Mouse (Mus musculus) CH12.LX (cell line): Measurements from ENCODE around the gene Nrg3. TPM values are rescaled to one million over a fixed set of nuclear protein-coding genes. Genes with fewer than 3 reads are reported as not detected.

Source experiments
- DNase-seq: peaks from one replicate; pipeline ENCODE4 v3.0.0-alpha.2; 2013; ENCODE audit errors: extremely low read depth
- H3K27ac ChIP-seq: 2 replicates; pipeline ENCODE4 v1.5.1; 2012; ENCODE audit warnings: low read depth, mild to moderate bottlenecking, control low read depth, moderate library complexity; ENCODE audit not compliant: insufficient read depth
- H3K27me3 ChIP-seq: replicated peaks from 2 replicates; pipeline ENCODE3; 2012; ENCODE audit warnings: inconsistent platforms
- H3K36me3 ChIP-seq, 2 experiments: replicated peaks in 1 of 2; 2 replicates each; pipeline versions ENCODE3 to v1.6.1; 2012; ENCODE audit warnings: inconsistent platforms in 1 of 2, low read length in 1 of 2, mild to moderate bottlenecking in 1 of 2, mixed read lengths in 1 of 2, moderate library complexity in 1 of 2; ENCODE audit not compliant: control insufficient read depth in 1 of 2, insufficient read depth in 1 of 2
- H3K4me1 ChIP-seq, 2 experiments: 2 replicates each; pipeline ENCODE4 v1.6.1; 2012; ENCODE audit warnings: inconsistent platforms in 1 of 2, moderate library complexity in 1 of 2; ENCODE audit not compliant: insufficient read depth in 2 of 2, control insufficient read depth in 1 of 2
- H3K4me2 ChIP-seq: 2 replicates; pipeline ENCODE4 v1.6.1; 2012; ENCODE audit warnings: low read depth, mild to moderate bottlenecking, control low read depth; ENCODE audit not compliant: poor library complexity, insufficient read depth, severe bottlenecking
- H3K4me3 ChIP-seq, 3 experiments: fragments of 150-350 bp in 1 of 3; sonication (generic) in 1 of 3; replicated peaks in 1 of 3; 2 replicates each; pipeline versions ENCODE3 to v1.5.1; 2011 to 2012; ENCODE audit warnings: low read depth in 2 of 3, low read length in 2 of 3, mild to moderate bottlenecking in 2 of 3, moderate library complexity in 2 of 3, control low read depth in 1 of 3, improper control_type of control experiment in 1 of 3, inconsistent platforms in 1 of 3, mixed read lengths in 1 of 3; ENCODE audit not compliant: poor library complexity in 1 of 3
- H3K79me2 ChIP-seq: replicated peaks from 2 replicates; pipeline ENCODE4 v1.6.1; 2012; ENCODE audit warnings: mild to moderate bottlenecking, moderate library complexity; ENCODE audit not compliant: control insufficient read depth, poor library complexity, insufficient read depth, severe bottlenecking; ENCODE audit errors: extremely low read depth
- H3K9ac ChIP-seq: 2 replicates; pipeline ENCODE4 v1.6.1; 2012; ENCODE audit warnings: low read depth, mild to moderate bottlenecking, control low read depth, moderate library complexity; ENCODE audit not compliant: insufficient read depth
- H3K9me3 ChIP-seq: replicated peaks from 2 replicates; pipeline ENCODE3; 2012; ENCODE audit warnings: low read length, inconsistent platforms, mixed read lengths
- CHD1 ChIP-seq: IDR thresholded peaks from 2 replicates; pipeline ENCODE4 v1.6.1; 2012; ENCODE audit warnings: low read depth, low read length, improper control_type of control experiment, inconsistent platforms
- ELF1 ChIP-seq: IDR thresholded peaks from 2 replicates; pipeline ENCODE4 v1.6.1; 2014; ENCODE audit warnings: low read depth, mild to moderate bottlenecking, inconsistent platforms, low read length, improper control_type of control experiment
- JUN ChIP-seq: IDR thresholded peaks from 2 replicates; pipeline ENCODE4 v1.6.1; 2011; ENCODE audit warnings: low read depth, mild to moderate bottlenecking, low read length, improper control_type of control experiment, moderate library complexity; ENCODE audit not compliant: insufficient read depth
- KAT2A ChIP-seq: IDR thresholded peaks from 2 replicates; pipeline ENCODE4 v1.6.1; 2012; ENCODE audit warnings: low read length, improper control_type of control experiment, inconsistent platforms; ENCODE audit not compliant: insufficient replicate concordance
- MAFK ChIP-seq: IDR thresholded peaks from 2 replicates; pipeline ENCODE4 v1.6.1; 2011; ENCODE audit warnings: low read length, improper control_type of control experiment; ENCODE audit not compliant: insufficient replicate concordance
- MAX ChIP-seq: IDR thresholded peaks from 2 replicates; pipeline ENCODE4 v1.6.1; 2011; ENCODE audit warnings: low read length, improper control_type of control experiment
- MEF2A ChIP-seq: IDR thresholded peaks from 2 replicates; pipeline ENCODE4 v1.6.1; 2014; ENCODE audit warnings: low read depth, mild to moderate bottlenecking, inconsistent platforms, low read length, improper control_type of control experiment, borderline replicate concordance
- PAX5 ChIP-seq: IDR thresholded peaks from 2 replicates; pipeline ENCODE4 v1.6.1; 2012; ENCODE audit warnings: low read length, inconsistent platforms, mixed read lengths
- POLR2AphosphoS2 ChIP-seq: IDR thresholded peaks from 2 replicates; pipeline ENCODE4 v1.6.1; 2011; ENCODE audit warnings: low read depth, low read length, improper control_type of control experiment
- RCOR1 ChIP-seq: conservative IDR thresholded peaks from 2 replicates; pipeline ENCODE4 v1.6.1; 2012; ENCODE audit warnings: low read depth, mild to moderate bottlenecking, inconsistent platforms, low read length, improper control_type of control experiment
- SIN3A ChIP-seq: IDR thresholded peaks from 2 replicates; pipeline ENCODE4 v1.6.1; 2012; ENCODE audit warnings: low read length, improper control_type of control experiment, inconsistent platforms
- UBTF ChIP-seq: IDR thresholded peaks from 2 replicates; pipeline ENCODE4 v1.6.1; 2012; ENCODE audit warnings: low read depth, mild to moderate bottlenecking, inconsistent platforms, low read length, improper control_type of control experiment, moderate library complexity
- USF1 ChIP-seq: IDR thresholded peaks from 2 replicates; pipeline ENCODE4 v1.6.1; 2014; ENCODE audit warnings: low read depth, mild to moderate bottlenecking, inconsistent platforms, low read length, improper control_type of control experiment
- ZNF384 ChIP-seq: IDR thresholded peaks from 2 replicates; pipeline ENCODE4 v1.6.1; 2012; ENCODE audit warnings: low read depth, low read length, improper control_type of control experiment, inconsistent platforms
- dilution Hi-C: fragments of 300-500 bp; cut with MboI; formaldehyde crosslinking; loops from 2 replicates; pipeline ENCODE4 v1.14.3; 2020; ENCODE audit warnings: low sequenced_read_pairs; ENCODE audit not compliant: extremely low pct_unique_long_range_greater_than_20kb, extremely low pct_ligation_motif_present
- in situ Hi-C: fragments of 300-500 bp; cut with MboI; formaldehyde crosslinking; loops from 3 replicates; pipeline ENCODE4 v1.14.3; 2019; ENCODE audit warnings: low sequenced_read_pairs, low pct_ligation_motif_present, low pct_unique_long_range_greater_than_20kb, mixed read lengths
- polyA plus RNA-seq: library from polyadenylated mRNA; unstranded; fragments of >175 nt; gene quantifications from 2 replicates; pipeline ENCODE4 v1.2.1, GENCODE M21; 2012; ENCODE audit warnings: low read depth; ENCODE audit not compliant: insufficient read length
- total RNA-seq, 2 experiments: library from RNA; depleted of rRNA; stranded (reverse); fragments of 300-350 nt in 1 of 2; fragments of >200 nt in 1 of 2; gene quantifications; 2 replicates each; pipeline ENCODE4 v1.2.3; 2012 to 2014

The Nrg3 gene
- total and polyA plus RNA-seq, 3 experiments = not detected

GRCm38 (mm10) chr14:38433793-38434589, 1038.9 kb downstream of the Nrg3 start:
- DNase-seq = no peak
- no peak overlapping the region for H3K4me3 ChIP-seq
- H3K36me3 ChIP-seq = no peaks in the 10 kb centered on the region
- H3K9ac ChIP-seq = no peak overlapping the region
- H3K9me3 ChIP-seq = peaks cover 45% of the 10 kb centered on the region
- H3K4me1 ChIP-seq = no peaks in the 10 kb centered on the region
- in situ Hi-C loops = no loop called here
- H3K27me3 ChIP-seq = no peaks in the 10 kb centered on the region
- H3K27ac ChIP-seq = no peak overlapping the region
- dilution Hi-C loops = no loop called here
- TF ChIP-seq ZNF384 = no peak
- no peak for TF ChIP-seq JUN
- TF ChIP-seq MEF2A = no peak
- TF ChIP-seq RCOR1 = no peak
- TF ChIP-seq USF1 = no peak
- TF ChIP-seq POLR2AphosphoS2 = no peak
- TF ChIP-seq MAFK = no peak
- no peak for TF ChIP-seq MAX
- TF ChIP-seq PAX5 = no peak
- TF ChIP-seq UBTF = no peak
- H3K4me2 ChIP-seq = no peak overlapping the region
- H3K79me2 ChIP-seq = no peaks in the 10 kb centered on the region

GRCm38 (mm10) chr14:38374660-38375059, 1098.2 kb downstream of the Nrg3 start:
- no peak for DNase-seq
- H3K9ac ChIP-seq = no peak overlapping the region
- peaks cover 47% of the 10 kb centered on the region for H3K9me3 ChIP-seq
- no peaks in the 10 kb centered on the region for H3K27me3 ChIP-seq
- H3K4me2 ChIP-seq = no peak overlapping the region
- H3K4me3 ChIP-seq = no peak overlapping the region
- no peaks in the 10 kb centered on the region for H3K79me2 ChIP-seq
- dilution Hi-C loops = no loop called here
- no peak for TF ChIP-seq KAT2A
- no peak for TF ChIP-seq ELF1
- TF ChIP-seq SIN3A = no peak
- TF ChIP-seq CHD1 = no peak
- TF ChIP-seq MAFK = no peak
- in situ Hi-C loops = no loop called here
- no peaks in the 10 kb centered on the region for H3K4me1 ChIP-seq
- no peak overlapping the region for H3K27ac ChIP-seq
- H3K36me3 ChIP-seq = no peaks in the 10 kb centered on the region
